Mouse (Mus musculus) C2C12 (cell line): ENCODE measurements around the gene Tnrc6c. TPM values are rescaled to one million over a fixed set of nuclear protein-coding genes. Genes with fewer than 3 reads are reported as not detected.

Experiments used
- H3K27me3 ChIP-seq: one replicate; pipeline ENCODE4 v1.6.1; 2011; ENCODE audit not compliant: control insufficient read depth, insufficient read depth, insufficient read length
- H3K36me3 ChIP-seq: one replicate; pipeline ENCODE4 v1.6.1; 2011; ENCODE audit not compliant: control insufficient read depth, insufficient read depth
- H3K4me3 ChIP-seq: one replicate; pipeline ENCODE4 v1.5.1; 2011; ENCODE audit warnings: mild to moderate bottlenecking, control low read depth; ENCODE audit not compliant: poor library complexity, insufficient read depth, severe bottlenecking
- H3K79me2 ChIP-seq: one replicate; pipeline ENCODE4 v1.6.1; 2011; ENCODE audit not compliant: control insufficient read depth, insufficient read depth
- H3K79me3 ChIP-seq: one replicate; pipeline ENCODE4 v1.6.1; 2011; ENCODE audit warnings: low read depth, control low read depth
- H3ac ChIP-seq: one replicate; pipeline ENCODE3; 2011; ENCODE audit warnings: low read depth; ENCODE audit not compliant: control insufficient read depth, insufficient read length
- CEBPB ChIP-seq: IDR thresholded peaks from one replicate; pipeline ENCODE4 v1.6.1; 2011; ENCODE audit warnings: low read depth, mild to moderate bottlenecking, control low read depth, moderate library complexity
- CTCF ChIP-seq: IDR thresholded peaks from one replicate; pipeline ENCODE4 v1.5.1; 2011; ENCODE audit not compliant: control insufficient read depth, insufficient read depth, insufficient read length
- FOSL1 ChIP-seq: IDR thresholded peaks from one replicate; pipeline ENCODE4 v1.8.0; 2011; ENCODE audit warnings: mild to moderate bottlenecking, low read length; ENCODE audit not compliant: poor library complexity, insufficient read depth, severe bottlenecking
- MAX ChIP-seq: IDR thresholded peaks from one replicate; pipeline ENCODE4 v1.6.1; 2011; ENCODE audit warnings: mild to moderate bottlenecking, control low read depth
- MYOD1 ChIP-seq: IDR thresholded peaks from one replicate; pipeline ENCODE4 v1.6.1; 2011; ENCODE audit warnings: low read depth; ENCODE audit not compliant: control insufficient read depth, insufficient read length
- MYOG ChIP-seq: IDR thresholded peaks from one replicate; pipeline ENCODE4 v1.6.1; 2011; ENCODE audit not compliant: control insufficient read depth, insufficient read length; ENCODE audit errors: extremely low read depth
- USF1 ChIP-seq: IDR thresholded peaks from one replicate; pipeline ENCODE4 v1.6.1; 2011; ENCODE audit warnings: low read depth, mild to moderate bottlenecking, control low read depth, moderate library complexity
- polyA plus RNA-seq: library from polyadenylated mRNA; unstranded; fragments of >200 nt; fragmentation: generic; extraction: Trizol; gene quantifications from one replicate; pipeline ENCODE4 v1.2.1, GENCODE M21; 2012; ENCODE audit warnings: missing spikeins

The Tnrc6c gene
- polyA plus RNA-seq, 1 experiment, result 6.3 TPM

GRCm38 (mm10) chr11:117772352-117772751 is 118.3 kb downstream of the Tnrc6c start:
- Histone ChIP-seq H3K36me3 (no peaks in the 10 kb centered on the region), H3K79me2 (no peaks in the 10 kb centered on the region), H3K27me3 (no peaks in the 10 kb centered on the region), H3K4me3 (no peak overlapping the region), H3K79me3 (no peaks in the 10 kb centered on the region), H3ac (no peak overlapping the region)
- TF ChIP-seq CEBPB (no peak), USF1 (no peak), FOSL1 (no peak), MYOD1 (no peak), CTCF (no peak), MAX (no peak), MYOG (no peak)

- Histone ChIP-seq H3K79me2 (no peaks in the 10 kb centered on the region), H3K4me3 (no peak overlapping the region), H3K36me3 (no peaks in the 10 kb centered on the region), H3K79me3 (no peaks in the 10 kb centered on the region), H3K27me3 (no peaks in the 10 kb centered on the region), H3ac (no peak overlapping the region)
- TF ChIP-seq USF1 (no peak), FOSL1 (no peak), MYOG (no peak), CTCF (no peak), MAX (no peak), CEBPB (no peak), MYOD1 (no peak)
Observed at GRCm38 (mm10) chr11:117774925-117775324, 120.8 kb downstream of the Tnrc6c start.

GRCm38 (mm10) chr11:117775540-117775939 is 121.5 kb downstream of the Tnrc6c start:
- H3K36me3 ChIP-seq, result no peaks in the 10 kb centered on the region

GRCm38 (mm10) chr11:117776085-117776792 is 122.2 kb downstream of the Tnrc6c start:
- TF ChIP-seq MYOG (no peak), CEBPB (no peak), MAX (no peak)
- Histone ChIP-seq H3K36me3 (no peaks in the 10 kb centered on the region), H3K4me3 (no peak overlapping the region), H3K27me3 (no peaks in the 10 kb centered on the region), H3ac (no peak overlapping the region), H3K79me2 (no peaks in the 10 kb centered on the region), H3K79me3 (no peaks in the 10 kb centered on the region)

More at GRCm38 (mm10) chr11:117775540-117775939, 121.5 kb downstream of the Tnrc6c start:
- Histone ChIP-seq H3K4me3 (no peak overlapping the region), H3K79me3 (no peaks in the 10 kb centered on the region), H3ac (no peak overlapping the region), H3K27me3 (no peaks in the 10 kb centered on the region), H3K79me2 (no peaks in the 10 kb centered on the region)
- no peak for TF ChIP-seq CEBPB
- TF ChIP-seq MYOD1, result no peak
- TF ChIP-seq MAX, result no peak
- TF ChIP-seq MYOG, result no peak
- TF ChIP-seq CTCF, result no peak
- no peak for TF ChIP-seq FOSL1
- TF ChIP-seq USF1, result no peak

GRCm38 (mm10) chr11:117777111-117777510 is 123.0 kb downstream of the Tnrc6c start:
- H3K36me3 ChIP-seq, result no peaks in the 10 kb centered on the region
- H3K79me2 ChIP-seq, result no peaks in the 10 kb centered on the region
- no peak overlapping the region for H3ac ChIP-seq
- TF ChIP-seq MYOD1 (no peak), MAX (no peak), MYOG (no peak), CEBPB (no peak), USF1 (no peak), FOSL1 (no peak), CTCF (no peak)
- no peak overlapping the region for H3K4me3 ChIP-seq
- no peaks in the 10 kb centered on the region for H3K27me3 ChIP-seq
- H3K79me3 ChIP-seq, result no peaks in the 10 kb centered on the region

- no peak overlapping the region for H3ac ChIP-seq
- H3K4me3 ChIP-seq, result no peak overlapping the region
- no peaks in the 10 kb centered on the region for H3K27me3 ChIP-seq
- TF ChIP-seq MYOG, result no peak
- TF ChIP-seq MAX, result no peak
- no peak for TF ChIP-seq USF1
- TF ChIP-seq FOSL1, result no peak
- TF ChIP-seq MYOD1, result no peak
- TF ChIP-seq CEBPB, result no peak
- no peaks in the 10 kb centered on the region for H3K79me2 ChIP-seq
- H3K36me3 ChIP-seq, result no peaks in the 10 kb centered on the region
- no peaks in the 10 kb centered on the region for H3K79me3 ChIP-seq
Observed at GRCm38 (mm10) chr11:117778031-117778430, 123.9 kb downstream of the Tnrc6c start.
